Mouse (Mus musculus): ENCODE results near the gene Tbc1d12. TPM values are rescaled to one million over a fixed set of nuclear protein-coding genes. Genes with fewer than 3 reads are reported as not detected.
A peak's percentile ranks its signal among the peaks of the same experiment; 100 is the strongest.

Gene Tbc1d12
- total and polyA plus RNA-seq, 3 experiments: 1.7 to 3.2 (median 1.9) TPM

DNA sequence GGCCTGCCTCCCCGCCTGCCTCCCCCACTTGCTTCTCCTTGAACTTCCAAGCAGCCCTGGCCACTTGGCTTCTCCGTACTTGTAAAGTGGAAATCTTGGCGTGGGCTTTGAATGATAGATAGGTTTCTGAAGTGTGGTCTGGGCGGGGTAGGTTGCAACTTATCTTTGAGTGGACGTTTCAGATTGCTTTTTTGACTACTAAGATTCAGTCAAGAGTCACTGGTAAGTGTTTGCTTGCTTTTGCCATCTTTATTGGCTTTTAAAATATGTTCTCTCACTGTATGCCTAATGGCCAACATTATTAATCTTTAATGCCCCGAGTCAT, 95.1 kb downstream of the Tbc1d12 start:
- dilution Hi-C loops (cut with MboI; ENCODE audit: extremely low pct_ligation_motif_present, extremely low pct_unique_long_range_greater_than_20kb, low sequenced_read_pairs): no loop called here

GRCm38 (mm10) chr19:38944590-38945307, 108.4 kb downstream of the Tbc1d12 start:
- H3K36me3 ChIP-seq (replicated peaks in 1 of 2; ENCODE audit: control insufficient read depth in 1 of 2, insufficient read depth in 1 of 2, low read length in 1 of 2): peaks cover 26 to 78% of the 10 kb centered on the region in 2 experiments
- peaks cover 0 to 14% of the 10 kb centered on the region in 2 experiments; a peak in 1 of 4 replicates for H3K4me1 ChIP-seq (ENCODE audit: control insufficient read depth in 1 of 2, insufficient read depth in 2 of 2)
- dilution Hi-C loops (cut with MboI; ENCODE audit: extremely low pct_ligation_motif_present, extremely low pct_unique_long_range_greater_than_20kb, low sequenced_read_pairs) (no loop called here), in situ Hi-C loops (cut with MboI; ENCODE audit: low pct_ligation_motif_present, low pct_unique_long_range_greater_than_20kb, low sequenced_read_pairs) (no loop called here)
- no peak for TF ChIP-seq E2F4 (IDR thresholded peaks at IDR 0.05; ENCODE audit: insufficient replicate concordance, low read depth, low read length)
- peaks cover 5% of the 10 kb centered on the region for H3K79me2 ChIP-seq (replicated peaks; ENCODE audit: control insufficient read depth, extremely low read depth, insufficient read depth, poor library complexity, severe bottlenecking)
- no peaks in the 10 kb centered on the region for H3K27me3 ChIP-seq (replicated peaks)
- H3K27ac ChIP-seq (ENCODE audit: insufficient read depth, low read depth): no peak overlapping the region
- H3K4me2 ChIP-seq (ENCODE audit: insufficient read depth, low read depth, poor library complexity, severe bottlenecking): no peak overlapping the region
- no peak overlapping the region for H3K9ac ChIP-seq (ENCODE audit: insufficient read depth, low read depth)
- no peak for DNase-seq (ENCODE audit: extremely low read depth)
- no peaks in the 10 kb centered on the region for H3K9me3 ChIP-seq (replicated peaks; ENCODE audit: low read length)
- H3K4me3 ChIP-seq (replicated peaks in 1 of 3; ENCODE audit: low read depth in 2 of 3, low read length in 2 of 3, poor library complexity in 1 of 3): no peak overlapping the region

More for the DNA sequence above, 95.1 kb downstream of the Tbc1d12 start:
- H3K79me2 ChIP-seq (replicated peaks; ENCODE audit: control insufficient read depth, extremely low read depth, insufficient read depth, poor library complexity, severe bottlenecking): peaks cover 46% of the 10 kb centered on the region
- peak overlapping the region; percentile 89 for H3K9ac ChIP-seq (ENCODE audit: insufficient read depth, low read depth)
- peak overlapping the region; percentile 73 to 93 (median 87) for H3K4me3 ChIP-seq (replicated peaks in 1 of 3; ENCODE audit: low read depth in 2 of 3, low read length in 2 of 3, poor library complexity in 1 of 3)
- no peaks in the 10 kb centered on the region for H3K9me3 ChIP-seq (replicated peaks; ENCODE audit: low read length)
- H3K27me3 ChIP-seq (replicated peaks): no peaks in the 10 kb centered on the region
- H3K4me1 ChIP-seq (ENCODE audit: control insufficient read depth in 1 of 2, insufficient read depth in 2 of 2): peaks cover 6 to 39% of the 10 kb centered on the region in 2 experiments
- peaks cover 20 to 51% of the 10 kb centered on the region in 2 experiments for H3K36me3 ChIP-seq (replicated peaks in 1 of 2; ENCODE audit: control insufficient read depth in 1 of 2, insufficient read depth in 1 of 2, low read length in 1 of 2)
- in situ Hi-C loops (cut with MboI; ENCODE audit: low pct_ligation_motif_present, low pct_unique_long_range_greater_than_20kb, low sequenced_read_pairs): no loop called here
- DNase-seq (ENCODE audit: extremely low read depth): no peak
- H3K27ac ChIP-seq (ENCODE audit: insufficient read depth, low read depth): no peak overlapping the region
- no peak for TF ChIP-seq BHLHE40 (IDR thresholded peaks at IDR 0.05; ENCODE audit: low read depth, low read length)
- no peak for TF ChIP-seq POLR2AphosphoS2 (IDR thresholded peaks at IDR 0.05; ENCODE audit: low read depth, low read length)
- no peak for TF ChIP-seq CTCF (conservative IDR thresholded peaks at IDR 0.05 in 1 of 2, IDR thresholded peaks at IDR 0.05 in 1 of 2; ENCODE audit: low read depth in 2 of 2, low read length in 2 of 2)
- no peak for TF ChIP-seq POLR2A (IDR thresholded peaks at IDR 0.05; ENCODE audit: low read depth, low read length)
- TF ChIP-seq JUND (conservative IDR thresholded peaks at IDR 0.05; ENCODE audit: low read depth, low read length): no peak
- TF ChIP-seq SIN3A (IDR thresholded peaks at IDR 0.05; ENCODE audit: low read length): no peak
- no peak for TF ChIP-seq ZNF384 (IDR thresholded peaks at IDR 0.05; ENCODE audit: low read depth, low read length)
- no peak for TF ChIP-seq PAX5 (IDR thresholded peaks at IDR 0.05; ENCODE audit: low read length)
- TF ChIP-seq NRF1 (IDR thresholded peaks at IDR 0.05; ENCODE audit: low read depth, low read length): no peak
- no peak for TF ChIP-seq CHD2 (IDR thresholded peaks at IDR 0.05; ENCODE audit: low read length)
- no peak for TF ChIP-seq MAFK (IDR thresholded peaks at IDR 0.05; ENCODE audit: insufficient replicate concordance, low read length)
- TF ChIP-seq IRF4 (IDR thresholded peaks at IDR 0.05; ENCODE audit: low read depth, low read length): no peak
- TF ChIP-seq GABPA (IDR thresholded peaks at IDR 0.05; ENCODE audit: insufficient replicate concordance, low read depth, low read length): no peak
- no peak for TF ChIP-seq ZMIZ1 (IDR thresholded peaks at IDR 0.05; ENCODE audit: low read depth, low read length)
- TF ChIP-seq USF1 (IDR thresholded peaks at IDR 0.05; ENCODE audit: low read depth, low read length): no peak
- no peak for TF ChIP-seq JUN (IDR thresholded peaks at IDR 0.05; ENCODE audit: insufficient read depth, low read depth, low read length)
- H3K4me2 ChIP-seq (ENCODE audit: insufficient read depth, low read depth, poor library complexity, severe bottlenecking): peak overlapping the region; percentile 94; the same call in 1 of the 2 replicates

Other genes with a start within 250 kb of the Tbc1d12 start
- 15.1 and 23.2 TPM in 2 replicates for gene Noc3l, start 17.3 kb upstream of the Tbc1d12 start, total RNA-seq (2012; rRNA removed)
- gene Noc3l, start 17.3 kb upstream of the Tbc1d12 start, total RNA-seq (2014; rRNA removed): 38.3 and 41.3 TPM in 2 replicates
- 32.9 and 34.9 TPM in 2 replicates for gene Noc3l, start 17.3 kb upstream of the Tbc1d12 start, polyA plus RNA-seq (2012; ENCODE audit: insufficient read length, low read depth)
- 73.2 and 98.6 TPM in 2 replicates for gene Hells, start 94.3 kb downstream of the Tbc1d12 start, total RNA-seq (2012; rRNA removed)
- gene Hells, start 94.3 kb downstream of the Tbc1d12 start, total RNA-seq (2014; rRNA removed): 131 and 153 TPM in 2 replicates
- 378 and 393 TPM in 2 replicates for gene Hells, start 94.3 kb downstream of the Tbc1d12 start, polyA plus RNA-seq (2012; ENCODE audit: insufficient read length, low read depth)
- gene Cyp2c55, start 170.4 kb downstream of the Tbc1d12 start, total RNA-seq (2012; rRNA removed): 0.21 and 0.42 TPM in 2 replicates
- 1.6 and 1.9 TPM in 2 replicates for gene Cyp2c55, start 170.4 kb downstream of the Tbc1d12 start, total RNA-seq (2014; rRNA removed)
- gene Cyp2c55, start 170.4 kb downstream of the Tbc1d12 start, polyA plus RNA-seq (2012; ENCODE audit: insufficient read length, low read depth): 0.16 and 0.46 TPM in 2 replicates
- gene Cyp2c65, start 224.4 kb downstream of the Tbc1d12 start, total RNA-seq (2012; rRNA removed): not detected in 2 replicates
- not detected in 2 replicates for gene Cyp2c65, start 224.4 kb downstream of the Tbc1d12 start, total RNA-seq (2014; rRNA removed)
- gene Cyp2c65, start 224.4 kb downstream of the Tbc1d12 start, polyA plus RNA-seq (2012; ENCODE audit: insufficient read length, low read depth): not detected in 2 replicates